In genomic region chr4:92311891-92312290, GRCm38 (mm10) we compare ENCODE assay signal across 26 mouse cellular contexts.
DNase-seq lines count a peak whose midpoint lies in the region; ATAC-seq and TF ChIP-seq lines count a peak whose summit lies in the region.
"Had no signal": no experiment of that assay in that cellular context is flagged by ENCODE, and none has a peak within 500 bp of the region (broad histone marks: within the 10 kb centered on the region; RNA-seq: fewer than 3 reads in every experiment).

No protein-coding gene starts in this region.

- ATAC-seq in kidney, embryonic 14.5 days (ENCODE audit: low FRiP score, low TSS enrichment) = peak; percentile 43; the same call in 1 of the 2 replicates
- ATAC-seq in kidney, postnatal 0 days (replicated peaks; ENCODE audit: low FRiP score, low read depth) = no peak; the same call in 1 of the 2 replicates
- ATAC-seq in midbrain, embryonic 14.5 days (ENCODE audit: low FRiP score, low TSS enrichment) = no peak
- no peak for ATAC-seq in heart, embryonic 12.5 days (ENCODE audit: insufficient number of reproducible peaks, low FRiP score)
- ATAC-seq: CD4-positive, CD25-positive, alpha-beta regulatory T cell, adult 4 months; forebrain, embryonic 14.5 days; forebrain, postnatal 0 days; hindbrain, postnatal 0 days; Patski had no signal

- no peaks in the 10 kb centered on the region for H3K36me3 ChIP-seq in kidney, embryonic 14.5 days (ENCODE audit: control insufficient read depth, insufficient read depth, low read length)
- no peaks in the 10 kb centered on the region for H3K36me3 ChIP-seq in kidney, postnatal 0 days (ENCODE audit: insufficient read depth, low read length)
- no peaks in the 10 kb centered on the region for H3K36me3 ChIP-seq in midbrain, embryonic 14.5 days (ENCODE audit: control insufficient read depth, insufficient read depth, low read length)
- H3K36me3 ChIP-seq in heart, embryonic 12.5 days = no peaks in the 10 kb centered on the region
- H3K36me3 ChIP-seq: forebrain, embryonic 10.5 days; heart, embryonic 13.5 days had no signal

- H3K4me3 ChIP-seq in kidney, embryonic 14.5 days (ENCODE audit: low read length) = no peak overlapping the region
- H3K4me3 ChIP-seq in kidney, postnatal 0 days (replicated peaks; ENCODE audit: low read depth, low read length) = no peak overlapping the region
- no peak overlapping the region for H3K4me3 ChIP-seq in midbrain, embryonic 14.5 days (replicated peaks; ENCODE audit: low read depth, low read length)
- H3K4me3 ChIP-seq in heart, embryonic 12.5 days = no peak overlapping the region
- H3K4me3 ChIP-seq: forebrain, embryonic 10.5 days; gastrocnemius, adult 2 months; heart, embryonic 13.5 days had no signal

- no peak overlapping the region for H3K4me2 ChIP-seq in kidney, embryonic 14.5 days (replicated peaks; ENCODE audit: low read depth, low read length)
- no peak overlapping the region for H3K4me2 ChIP-seq in kidney, postnatal 0 days (ENCODE audit: low read length)
- no peak overlapping the region for H3K4me2 ChIP-seq in midbrain, embryonic 14.5 days (ENCODE audit: low read length)
- H3K4me2 ChIP-seq in heart, embryonic 12.5 days = no peak overlapping the region
- H3K4me2 ChIP-seq: heart, embryonic 13.5 days; hindbrain, embryonic 14.5 days had no signal

- no peak for TF ChIP-seq CTCF in kidney, postnatal 0 days (IDR thresholded peaks at IDR 0.05; ENCODE audit: low read depth)

- no peak overlapping the region for H3K9ac ChIP-seq in kidney, embryonic 14.5 days (ENCODE audit: low read depth, low read length)
- H3K9ac ChIP-seq in kidney, postnatal 0 days (ENCODE audit: low read depth, low read length) = no peak overlapping the region
- no peak overlapping the region for H3K9ac ChIP-seq in midbrain, embryonic 14.5 days (replicated peaks; ENCODE audit: low read length)
- H3K9ac ChIP-seq in heart, embryonic 12.5 days = no peak overlapping the region
- H3K9ac ChIP-seq: forebrain, postnatal 0 days; heart, embryonic 13.5 days; hindbrain, embryonic 14.5 days had no signal

- 24% methylated on average over 1 of the region's 1 CpGs for WGBS in kidney, embryonic 14.5 days
- 26% methylated on average over 1 of the region's 1 CpGs for WGBS in kidney, postnatal 0 days
- 48% methylated on average over 1 of the region's 1 CpGs for WGBS in midbrain, embryonic 14.5 days
- WGBS in heart, embryonic 12.5 days = 51% methylated on average over 1 of the region's 1 CpGs

- H3K4me1 ChIP-seq in kidney, embryonic 14.5 days (ENCODE audit: control insufficient read depth, insufficient read depth, low read length) = no peaks in the 10 kb centered on the region
- no peaks in the 10 kb centered on the region for H3K4me1 ChIP-seq in kidney, postnatal 0 days (replicated peaks; ENCODE audit: insufficient read depth, low read length)
- no peaks in the 10 kb centered on the region for H3K4me1 ChIP-seq in midbrain, embryonic 14.5 days (ENCODE audit: control insufficient read depth, insufficient read depth, low read length)
- H3K4me1 ChIP-seq in heart, embryonic 12.5 days (replicated peaks) = no peaks in the 10 kb centered on the region
- H3K4me1 ChIP-seq: forebrain, embryonic 10.5 days; heart, embryonic 13.5 days had no signal

- no peaks in the 10 kb centered on the region for H3K27me3 ChIP-seq in kidney, embryonic 14.5 days (ENCODE audit: control insufficient read depth, insufficient read depth, low read length)
- H3K27me3 ChIP-seq in kidney, postnatal 0 days (ENCODE audit: insufficient read depth, low read length) = no peaks in the 10 kb centered on the region
- no peaks in the 10 kb centered on the region for H3K27me3 ChIP-seq in midbrain, embryonic 14.5 days (ENCODE audit: control insufficient read depth, insufficient read depth, low read length)
- H3K27me3 ChIP-seq in heart, embryonic 12.5 days (replicated peaks) = no peaks in the 10 kb centered on the region
- H3K27me3 ChIP-seq: heart, embryonic 13.5 days; Patski had no signal

- no peak overlapping the region for H3K27ac ChIP-seq in kidney, embryonic 14.5 days (ENCODE audit: low read depth, low read length)
- no peak overlapping the region for H3K27ac ChIP-seq in kidney, postnatal 0 days
- no peak overlapping the region for H3K27ac ChIP-seq in midbrain, embryonic 14.5 days (replicated peaks; ENCODE audit: low read depth, low read length)
- no peak overlapping the region for H3K27ac ChIP-seq in heart, embryonic 12.5 days (ENCODE audit: poor library complexity, severe bottlenecking)
- H3K27ac ChIP-seq: forebrain, embryonic 10.5 days; gastrocnemius, adult 2 months; heart, embryonic 13.5 days; hindbrain, embryonic 14.5 days; hindbrain, postnatal 0 days had no signal

- no peaks in the 10 kb centered on the region for H3K9me3 ChIP-seq in kidney, embryonic 14.5 days (ENCODE audit: control insufficient read depth, low read length)
- no peaks in the 10 kb centered on the region for H3K9me3 ChIP-seq in kidney, postnatal 0 days (replicated peaks; ENCODE audit: low read length)
- H3K9me3 ChIP-seq in midbrain, embryonic 14.5 days (ENCODE audit: control insufficient read depth, low read length) = no peaks in the 10 kb centered on the region
- no peaks in the 10 kb centered on the region for H3K9me3 ChIP-seq in heart, embryonic 12.5 days (replicated peaks)
- H3K9me3 ChIP-seq: forebrain, embryonic 10.5 days; heart, embryonic 13.5 days had no signal

- no peak for DNase-seq in kidney, postnatal 36 days
- peak; percentile 11 for DNase-seq in kidney, postnatal 0 days (ENCODE audit: low spot score)
- DNase-seq in kidney, adult 18-20 months = no peak
- DNase-seq in 3T3-L1 (ENCODE audit: low read depth, low spot score) (peak; percentile 79), NIH3T3 (ENCODE audit: low read depth) (peak; percentile 44)
- no peak for DNase-seq in midbrain, embryonic 14.5 days
- DNase-seq: adrenal gland, postnatal 10 days; adrenal gland, postnatal 36 days; cerebellum, adult 18-20 months; cerebellum, adult 9-10 months; cerebellum, postnatal 14 days; forebrain, postnatal 0 days; gastrocnemius, adult 2 months; gastrocnemius, postnatal 14 days; heart, adult 11 months; heart, postnatal 14 days; heart, postnatal 4 days had no signal

Comparison
In these comparisons a context has a peak if more than half of its experiments do, and no peak if none do; other contexts are left out.
1. DNase-seq: peak in kidney, postnatal 0 days (single experiment), 3T3-L1 (single experiment) and NIH3T3 (single experiment); none in kidney, postnatal 36 days (0 of 2), kidney, adult 18-20 months (single experiment) and midbrain, embryonic 14.5 days (single experiment).